Mouse (Mus musculus) liver, embryonic 11.5 days (tissue): ENCODE data around the gene Grip1. TPM values are rescaled to one million over a fixed set of nuclear protein-coding genes. Genes with fewer than 3 reads are reported as not detected.

ENCODE experiments used
- ATAC-seq: fragments of 200-750 bp; cut with Nextera tagmentation; replicated peaks from 2 replicates; pipeline ENCODE4 v1.8.0; 2017; ENCODE audit warnings: moderate number of reproducible peaks, mild to moderate bottlenecking, moderate TSS enrichment, moderate library complexity; ENCODE audit not compliant: low FRiP score
- DNase-seq: peaks from one replicate; pipeline ENCODE4 v3.0.0-alpha.2; 2017; ENCODE audit warnings: low spot score
- H3K27ac ChIP-seq: fragments of 300-500 bp; sonication (generic); 2 replicates; pipeline ENCODE4 v1.5.1; 2014; ENCODE audit warnings: mild to moderate bottlenecking, low read depth, low read length, control low read depth
- H3K27me3 ChIP-seq: fragments of 300-500 bp; sonication (generic); replicated peaks from 2 replicates; pipeline ENCODE4 v1.6.1; 2014; ENCODE audit warnings: low read length, mixed read lengths; ENCODE audit not compliant: control insufficient read depth, insufficient read depth
- H3K36me3 ChIP-seq: fragments of 300-500 bp; sonication (generic); 2 replicates; pipeline ENCODE4 v1.6.1; 2014; ENCODE audit warnings: mild to moderate bottlenecking, low read length, moderate library complexity, mixed read lengths; ENCODE audit not compliant: control insufficient read depth, insufficient read depth
- H3K4me1 ChIP-seq: fragments of 300-500 bp; sonication (generic); replicated peaks from 2 replicates; pipeline ENCODE4 v1.6.1; 2014; ENCODE audit warnings: low read length, mixed read lengths; ENCODE audit not compliant: control insufficient read depth, insufficient read depth
- H3K4me2 ChIP-seq: fragments of 300-500 bp; sonication (generic); 2 replicates; pipeline ENCODE4 v1.6.1; 2014; ENCODE audit warnings: mild to moderate bottlenecking, control low read depth, moderate library complexity
- H3K4me3 ChIP-seq: fragments of 300-500 bp; sonication (generic); 2 replicates; pipeline ENCODE4 v1.5.1; 2014; ENCODE audit warnings: low read depth, low read length, control low read depth
- H3K9ac ChIP-seq: fragments of 300-500 bp; sonication (generic); 2 replicates; pipeline ENCODE4 v1.6.1; 2014; ENCODE audit warnings: low read depth, low read length, control low read depth
- H3K9me3 ChIP-seq: fragments of 300-500 bp; sonication (generic); 2 replicates; pipeline ENCODE4 v1.6.1; 2016; ENCODE audit warnings: low read length, inconsistent platforms, mixed read lengths; ENCODE audit not compliant: control insufficient read depth
- WGBS: fragments of 180-500 bp; shearing (Covaris S2); extraction: QIAGEN DNeasy Blood & Tissue Kit; methylation state at CpG from one replicate; pipeline ENCODE4 v1.1.7; 2014; 5-methylcytosine and 5-hydroxymethylcytosine counted together
- polyA plus RNA-seq: library from polyadenylated mRNA; unstranded; fragments of >200 nt; fragmentation: Nextera tagmentation; extraction: Ambion mirVana; gene quantifications from 2 replicates; pipeline ENCODE4 v1.2.1, GENCODE M21; 2014

The Grip1 gene
- polyA plus RNA-seq = 2.3 and 2.6 TPM in 2 replicates

DNA sequence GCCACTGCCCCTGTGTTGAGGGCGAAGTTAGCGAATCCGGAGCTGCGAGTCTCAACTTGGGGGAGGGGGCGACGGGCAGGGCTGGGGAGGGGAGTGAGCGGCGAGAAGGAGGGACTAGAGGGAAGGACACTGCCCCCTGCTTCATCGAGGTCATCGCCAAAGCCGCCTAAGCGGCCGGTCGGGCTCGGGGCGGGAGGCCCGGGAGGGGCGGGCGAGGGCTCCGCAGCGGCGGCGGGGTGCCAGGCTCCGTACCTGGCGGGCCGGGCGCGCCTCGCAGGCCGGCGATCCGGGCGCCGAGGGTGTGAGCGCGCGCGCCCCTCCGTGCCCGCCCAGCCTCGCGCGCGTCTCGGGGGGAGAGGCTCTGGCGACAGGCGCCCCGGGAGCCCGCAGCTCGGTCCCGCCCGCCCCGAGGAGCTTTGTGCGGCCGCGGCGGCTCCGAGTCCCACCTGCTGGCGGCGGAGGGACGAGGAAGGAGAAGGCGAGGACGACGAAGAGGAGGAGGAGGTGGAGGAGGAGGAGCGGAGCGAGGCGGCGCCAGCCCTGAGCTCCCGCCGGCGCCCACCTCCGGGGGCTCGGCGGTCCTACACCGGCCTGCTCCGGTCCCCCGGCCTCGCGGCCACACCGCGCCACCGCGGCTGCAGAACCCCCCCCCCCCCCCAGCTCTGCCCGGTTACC is at the start of gene Grip1:
Gene Grip1 (plus strand): TSS at position 400 of the 675 bp plus-strand sequence.
- peak within 1 kb of the TSS; percentile 62 for H3K4me3 ChIP-seq
- H3K27ac ChIP-seq = peak within 1 kb of the TSS; percentile 59
- H3K9me3 ChIP-seq = no peaks in the 10 kb centered on the region
- ATAC-seq (peak; percentile 69), DNase-seq (peak; percentile 70)
- peak within 1 kb of the TSS; percentile 58 for H3K9ac ChIP-seq
- no peaks in the 10 kb centered on the region for H3K36me3 ChIP-seq
- peak within 1 kb of the TSS; percentile 65 for H3K4me2 ChIP-seq
- peaks cover 7% of the 10 kb centered on the region; the same call in 1 of the 2 replicates for H3K4me1 ChIP-seq
- WGBS = 2% methylated on average over 32 of the region's 84 CpGs
- H3K27me3 ChIP-seq = peaks cover 37% of the 10 kb centered on the region

DNA sequence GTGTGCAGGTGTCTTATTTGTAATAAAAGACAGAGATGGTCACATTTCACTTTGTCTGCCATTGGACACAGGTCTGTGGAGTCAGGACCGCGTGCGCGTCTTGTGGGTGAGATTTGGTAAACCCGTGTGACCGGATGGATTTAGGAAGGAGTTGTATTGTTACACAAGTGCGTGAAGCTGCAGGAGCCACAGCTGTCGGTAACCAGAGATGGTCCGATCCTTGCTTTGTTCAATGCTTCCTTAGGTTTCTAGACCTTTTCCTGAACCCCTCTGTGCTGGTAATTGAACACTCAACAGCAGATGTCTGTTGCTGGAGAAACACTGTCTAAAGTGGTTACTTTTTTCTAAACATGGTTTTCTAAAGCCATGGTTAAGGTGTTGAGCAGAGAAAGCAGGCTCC is 48.5 kb upstream of the Grip1 start:
- H3K4me1 ChIP-seq = no peaks in the 10 kb centered on the region
- ATAC-seq = no peak
- no peak for DNase-seq
- H3K4me3 ChIP-seq = no peak overlapping the region
- H3K4me2 ChIP-seq = no peak overlapping the region
- H3K27me3 ChIP-seq = no peaks in the 10 kb centered on the region; the same call in 1 of the 2 replicates
- H3K9ac ChIP-seq = no peak overlapping the region
- H3K27ac ChIP-seq = no peak overlapping the region
- 95% methylated on average over 9 of the region's 9 CpGs for WGBS
- H3K36me3 ChIP-seq = no peaks in the 10 kb centered on the region
- H3K9me3 ChIP-seq = no peaks in the 10 kb centered on the region

DNA sequence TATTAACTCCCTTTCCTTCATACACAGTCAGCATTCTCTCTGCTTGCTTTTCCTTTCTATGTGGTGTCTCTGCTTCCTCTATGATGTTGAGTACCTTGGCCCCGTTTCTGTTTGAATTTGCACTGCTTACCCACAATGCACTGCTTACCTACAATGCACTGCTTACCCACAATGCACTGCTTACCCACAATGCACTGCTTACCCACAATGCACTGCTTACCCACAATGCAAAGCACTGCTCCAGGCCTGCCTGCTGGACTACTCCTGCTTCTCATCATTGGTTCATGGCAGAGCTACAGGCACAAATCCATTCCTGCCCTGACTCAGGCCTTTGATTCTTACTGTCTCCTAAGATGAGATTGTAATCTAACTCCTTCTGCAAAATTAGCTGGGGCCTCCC is 48.0 kb upstream of the Grip1 start:
- no peak for DNase-seq
- H3K9ac ChIP-seq = no peak overlapping the region

DNA sequence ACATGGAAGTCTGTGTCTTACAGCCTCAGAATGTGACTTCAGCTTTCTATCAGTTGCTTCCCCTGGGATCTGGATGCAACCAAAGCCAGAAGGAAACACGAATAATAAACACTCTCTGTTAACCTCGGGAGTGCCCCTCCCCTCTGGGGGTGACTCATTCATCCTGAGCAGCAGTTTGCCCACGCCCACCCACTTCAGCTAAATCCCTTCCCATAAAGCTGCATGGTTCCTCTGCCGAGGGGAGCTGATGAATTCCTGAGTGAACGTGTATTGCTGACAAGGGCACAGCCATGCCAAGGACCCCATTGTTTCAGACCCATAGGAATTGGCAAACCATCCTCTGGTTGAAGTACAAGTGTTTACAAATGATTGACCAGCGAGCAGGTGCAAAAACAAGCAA is 45.3 kb upstream of the Grip1 start:
- Histone ChIP-seq H3K36me3 (no peaks in the 10 kb centered on the region), H3K9me3 (no peaks in the 10 kb centered on the region), H3K4me2 (no peak overlapping the region), H3K27ac (no peak overlapping the region), H3K4me1 (no peaks in the 10 kb centered on the region), H3K4me3 (no peak overlapping the region), H3K27me3 (no peaks in the 10 kb centered on the region; the same call in 1 of the 2 replicates), H3K9ac (no peak overlapping the region)
- 20% methylated on average over 6 of the region's 6 CpGs for WGBS
- no peak for ATAC-seq
- DNase-seq = no peak

More for the DNA sequence above, 48.0 kb upstream of the Grip1 start:
- no peak overlapping the region for H3K27ac ChIP-seq
- H3K4me3 ChIP-seq = no peak overlapping the region
- H3K4me1 ChIP-seq = no peaks in the 10 kb centered on the region
- H3K9me3 ChIP-seq = no peaks in the 10 kb centered on the region
- no peak for ATAC-seq
- WGBS = 71% methylated on average over 1 of the region's 1 CpGs
- no peaks in the 10 kb centered on the region for H3K36me3 ChIP-seq
- H3K27me3 ChIP-seq = no peaks in the 10 kb centered on the region; the same call in 1 of the 2 replicates
- H3K4me2 ChIP-seq = no peak overlapping the region

DNA sequence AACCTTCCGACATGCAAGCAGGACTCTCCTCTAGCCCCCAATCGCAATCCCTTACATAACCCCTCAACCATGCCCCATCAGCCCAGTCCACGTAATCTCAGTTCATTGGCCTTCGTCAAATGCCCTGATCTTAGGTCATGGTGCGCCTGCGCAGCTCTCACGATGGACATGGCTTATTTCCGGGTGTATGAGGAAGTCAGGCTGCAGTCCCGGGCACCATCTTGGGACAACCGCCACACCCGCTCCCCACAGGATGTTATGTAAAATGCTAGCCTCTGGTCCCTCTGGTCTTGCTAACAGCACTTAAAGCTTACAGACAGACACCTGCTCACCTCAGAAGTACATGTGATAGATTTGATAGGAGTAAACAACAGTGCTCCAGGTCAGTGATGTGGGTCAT is 40.4 kb upstream of the Grip1 start:
- Histone ChIP-seq H3K4me3 (no peak overlapping the region), H3K4me1 (no peaks in the 10 kb centered on the region), H3K9ac (no peak overlapping the region), H3K27ac (no peak overlapping the region), H3K36me3 (no peaks in the 10 kb centered on the region), H3K9me3 (no peaks in the 10 kb centered on the region), H3K27me3 (no peaks in the 10 kb centered on the region), H3K4me2 (no peak overlapping the region)
- ATAC-seq (no peak), DNase-seq (no peak)
- WGBS = 94% methylated on average over 11 of the region's 11 CpGs

DNA sequence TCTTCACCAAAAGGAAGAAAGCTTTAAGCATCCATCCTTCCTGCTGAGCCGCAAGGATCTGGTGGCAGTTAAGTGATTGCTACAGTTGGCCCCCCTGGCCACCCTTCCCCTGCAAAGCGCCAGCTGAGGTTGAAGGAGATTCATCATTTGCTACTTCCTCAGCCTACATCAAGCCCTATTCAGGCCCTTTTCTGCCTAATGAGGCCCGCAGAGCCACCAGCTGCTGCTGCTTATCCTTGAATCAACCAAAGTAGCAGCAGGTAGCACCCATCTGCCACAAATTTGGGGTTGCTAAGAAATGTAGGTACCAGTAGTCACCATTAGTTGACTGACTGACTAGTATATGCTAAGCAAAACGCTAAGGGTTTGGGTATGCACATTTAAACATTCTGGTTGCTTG is 38.5 kb upstream of the Grip1 start:
- WGBS = 59% methylated on average over 4 of the region's 4 CpGs
- ATAC-seq (no peak), DNase-seq (no peak)
- Histone ChIP-seq H3K4me1 (no peaks in the 10 kb centered on the region), H3K4me3 (no peak overlapping the region), H3K36me3 (no peaks in the 10 kb centered on the region), H3K4me2 (no peak overlapping the region), H3K27me3 (no peaks in the 10 kb centered on the region), H3K9me3 (no peaks in the 10 kb centered on the region), H3K27ac (no peak overlapping the region), H3K9ac (no peak overlapping the region)

DNA sequence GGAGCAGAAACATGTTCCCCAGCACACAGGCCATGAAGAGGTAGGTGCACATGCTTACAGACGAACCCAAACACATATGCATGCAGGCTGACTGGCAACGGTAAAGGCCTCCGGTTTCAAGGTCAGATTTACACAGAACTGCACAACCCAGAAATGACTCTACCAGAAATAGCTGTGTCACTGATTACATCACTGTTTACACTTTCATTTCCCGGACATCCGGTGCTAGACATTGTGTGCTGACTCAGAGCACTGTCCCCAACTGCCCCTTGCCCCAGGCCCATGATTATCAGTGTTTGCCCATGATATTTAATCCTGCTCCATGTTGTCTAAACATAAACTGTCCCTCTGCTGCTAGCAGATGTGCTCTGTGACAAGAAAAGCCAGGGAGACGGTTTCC is 32.2 kb upstream of the Grip1 start:
- Histone ChIP-seq H3K36me3 (no peaks in the 10 kb centered on the region), H3K4me1 (no peaks in the 10 kb centered on the region), H3K27ac (no peak overlapping the region), H3K4me3 (no peak overlapping the region), H3K27me3 (no peaks in the 10 kb centered on the region), H3K9ac (no peak overlapping the region), H3K4me2 (no peak overlapping the region), H3K9me3 (no peaks in the 10 kb centered on the region)
- no peak for DNase-seq
- ATAC-seq = peak; percentile 45
- 49% methylated on average over 6 of the region's 6 CpGs for WGBS

DNA sequence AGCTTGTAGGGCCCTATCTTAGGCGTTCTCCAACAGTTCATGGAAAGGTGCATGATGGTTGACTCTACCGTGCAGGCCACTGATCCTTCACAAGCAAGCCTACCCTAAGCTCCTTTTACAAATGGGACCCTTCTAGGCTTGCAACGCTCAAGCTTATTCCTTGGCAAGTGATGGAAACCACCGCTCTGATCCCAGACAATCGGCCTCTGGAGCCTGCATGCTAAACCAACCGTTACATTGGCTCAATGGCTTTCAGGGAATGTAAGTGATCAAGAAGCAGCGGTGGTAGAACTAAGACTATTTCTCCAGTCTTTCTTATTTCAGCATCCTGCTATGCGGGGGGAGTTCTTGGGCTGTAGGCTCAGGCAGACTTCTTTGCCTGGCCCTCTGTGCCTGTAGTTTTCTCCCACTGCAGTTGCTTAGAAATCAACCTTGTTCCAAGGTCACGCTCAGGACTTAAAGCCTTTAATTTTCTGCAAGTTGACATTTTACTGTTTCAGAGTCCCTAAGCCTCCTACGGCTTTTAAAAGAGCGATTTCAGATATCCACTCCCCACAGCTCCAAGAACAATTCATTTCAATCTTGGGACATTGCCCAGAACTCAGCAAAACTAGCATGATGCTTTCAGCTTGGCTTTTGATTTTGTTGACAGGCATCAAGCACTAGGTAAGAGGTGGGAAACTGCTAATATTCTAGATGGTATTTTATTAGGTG is 29.7 kb upstream of the Grip1 start:
- no peaks in the 10 kb centered on the region for H3K27me3 ChIP-seq
- 87% methylated on average over 11 of the region's 11 CpGs for WGBS
- H3K4me3 ChIP-seq = no peak overlapping the region
- no peak overlapping the region for H3K27ac ChIP-seq
- no peak for DNase-seq
- H3K9ac ChIP-seq = no peak overlapping the region
- no peaks in the 10 kb centered on the region for H3K4me1 ChIP-seq
- H3K9me3 ChIP-seq = no peaks in the 10 kb centered on the region
- no peak for ATAC-seq
- H3K36me3 ChIP-seq = no peaks in the 10 kb centered on the region
- H3K4me2 ChIP-seq = no peak overlapping the region

DNA sequence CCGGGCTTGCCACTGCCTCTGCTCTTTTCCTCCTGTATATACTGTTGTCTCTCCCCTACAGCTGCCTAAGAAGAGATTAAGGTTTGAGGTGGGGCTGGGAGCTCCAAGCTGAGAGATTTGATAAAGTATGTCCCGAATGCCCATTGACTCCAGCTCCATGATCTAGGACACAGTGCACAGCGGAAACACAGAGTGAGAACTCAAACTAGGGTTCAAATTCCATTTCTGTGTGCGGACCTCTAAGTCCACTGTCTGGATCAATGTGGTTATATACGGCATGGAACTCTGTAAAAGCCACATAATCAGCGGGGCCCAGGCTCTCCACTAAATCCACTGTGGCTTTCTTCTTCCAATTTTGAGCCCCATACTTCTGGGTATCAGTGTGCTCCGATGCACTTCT is 26.0 kb upstream of the Grip1 start:
- Histone ChIP-seq H3K9me3 (no peaks in the 10 kb centered on the region), H3K4me1 (no peaks in the 10 kb centered on the region), H3K9ac (no peak overlapping the region), H3K27ac (no peak overlapping the region), H3K4me3 (no peak overlapping the region), H3K36me3 (no peaks in the 10 kb centered on the region), H3K4me2 (no peak overlapping the region), H3K27me3 (no peaks in the 10 kb centered on the region)
- WGBS = 79% methylated on average over 7 of the region's 7 CpGs
- no peak for DNase-seq
- ATAC-seq = no peak
